Mouse (Mus musculus) testis, adult 2 months (tissue): ENCODE measurements around the gene Hoxd8. TPM values are rescaled to one million over a fixed set of nuclear protein-coding genes. Genes with fewer than 3 reads are reported as not detected.

Source experiments
- H3K27ac ChIP-seq: fragments of 200-500 bp; 2 replicates; pipeline ENCODE4 v1.5.1; 2012; ENCODE audit warnings: low read depth, low read length; ENCODE audit not compliant: control insufficient read depth, insufficient read depth
- H3K27me3 ChIP-seq: fragments of 200-500 bp; 2 replicates; pipeline ENCODE4 v1.6.1; 2012; ENCODE audit warnings: mild to moderate bottlenecking, low read length, moderate library complexity; ENCODE audit not compliant: control insufficient read depth, insufficient read depth
- H3K36me3 ChIP-seq: fragments of 200-500 bp; 2 replicates; pipeline ENCODE4 v1.6.1; 2012; ENCODE audit warnings: mild to moderate bottlenecking, low read length; ENCODE audit not compliant: control insufficient read depth, insufficient read depth
- H3K4me1 ChIP-seq: fragments of 200-500 bp; 2 replicates; pipeline ENCODE4 v1.6.1; 2012; ENCODE audit warnings: low read length; ENCODE audit not compliant: control insufficient read depth, insufficient read depth
- H3K4me3 ChIP-seq: fragments of 200-500 bp; 2 replicates; pipeline ENCODE4 v1.5.1; 2012; ENCODE audit warnings: low read depth, mild to moderate bottlenecking, low read length, moderate library complexity, mixed read lengths; ENCODE audit not compliant: control insufficient read depth
- CTCF ChIP-seq: fragments of 200-500 bp; IDR thresholded peaks from 2 replicates; pipeline ENCODE4 v1.5.1; 2012; ENCODE audit warnings: low read depth, mild to moderate bottlenecking, inconsistent platforms, low read length, moderate library complexity; ENCODE audit not compliant: control insufficient read depth, insufficient read depth, insufficient replicate concordance
- POLR2A ChIP-seq: fragments of 200-500 bp; IDR thresholded peaks from 2 replicates; pipeline ENCODE4 v1.6.1; 2012; ENCODE audit warnings: low read depth, mild to moderate bottlenecking, inconsistent platforms, low read length, moderate library complexity; ENCODE audit not compliant: control insufficient read depth
- polyA plus RNA-seq: library from polyadenylated mRNA; depleted of rRNA; stranded (reverse); fragments of >200 nt; gene quantifications from 2 replicates; pipeline ENCODE4 v1.2.3, GENCODE M21; 2012

Hoxd8 gene
- polyA plus RNA-seq, 1 experiment = 23.6 TPM

GRCm38 (mm10) chr2:74725171-74725570 lies 20.8 kb downstream of the Hoxd8 start:
- TF ChIP-seq CTCF (no peak), POLR2A (no peak)
- no peak overlapping the region for H3K27ac ChIP-seq
- H3K4me3 ChIP-seq = no peak overlapping the region
- peaks cover 9% of the 10 kb centered on the region for H3K4me1 ChIP-seq
- no peaks in the 10 kb centered on the region for H3K36me3 ChIP-seq
- H3K27me3 ChIP-seq = no peaks in the 10 kb centered on the region

- TF ChIP-seq POLR2A (no peak), CTCF (no peak)
- Histone ChIP-seq H3K4me3 (no peak within 1 kb of the TSS), H3K27me3 (no peaks in the 10 kb centered on the region), H3K36me3 (no peaks in the 10 kb centered on the region), H3K27ac (no peak within 1 kb of the TSS), H3K4me1 (peaks cover 9% of the 10 kb centered on the region)
Observed at GRCm38 (mm10) chr2:74726551-74726950, 22.1 kb downstream of the Hoxd8 start, which contains the start of gene Gm28230. Gm28230 (plus strand) TSS chr2:74726728.

DNA sequence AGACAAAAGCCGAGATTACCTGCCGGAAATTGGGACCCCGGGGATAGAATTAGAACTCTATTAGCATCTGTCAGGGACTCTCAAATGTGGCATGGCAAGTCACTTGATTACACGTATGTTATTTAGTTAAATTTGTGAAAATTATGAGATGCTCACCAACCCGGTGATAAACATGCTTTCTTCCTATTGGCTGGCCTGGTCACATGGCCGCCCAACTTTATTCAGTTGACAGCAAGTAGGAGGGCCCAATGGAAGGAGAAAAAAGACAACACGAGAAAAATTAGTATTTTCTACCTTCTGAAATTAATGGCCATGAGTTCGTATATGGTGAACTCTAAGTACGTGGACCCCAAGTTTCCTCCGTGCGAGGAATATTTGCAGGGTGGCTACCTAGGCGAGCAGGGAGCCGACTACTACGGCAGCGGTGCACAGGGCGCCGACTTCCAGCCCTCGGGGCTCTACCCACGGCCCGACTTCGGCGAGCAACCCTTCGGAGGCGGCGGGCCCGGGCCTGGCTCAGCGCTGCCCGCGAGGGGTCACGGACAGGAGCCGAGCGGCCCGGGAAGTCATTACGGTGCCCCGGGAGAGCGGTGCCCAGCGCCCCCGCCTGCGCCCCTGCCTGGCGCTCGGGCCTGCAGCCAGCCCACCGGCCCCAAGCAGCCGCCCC lies 22.7 kb downstream of the Hoxd8 start:
- TF ChIP-seq CTCF = no peak
- TF ChIP-seq POLR2A = no peak
- H3K27me3 ChIP-seq = no peaks in the 10 kb centered on the region
- H3K36me3 ChIP-seq = no peaks in the 10 kb centered on the region
- peaks cover 9% of the 10 kb centered on the region for H3K4me1 ChIP-seq
- no peak overlapping the region for H3K27ac ChIP-seq
- no peak overlapping the region for H3K4me3 ChIP-seq

DNA sequence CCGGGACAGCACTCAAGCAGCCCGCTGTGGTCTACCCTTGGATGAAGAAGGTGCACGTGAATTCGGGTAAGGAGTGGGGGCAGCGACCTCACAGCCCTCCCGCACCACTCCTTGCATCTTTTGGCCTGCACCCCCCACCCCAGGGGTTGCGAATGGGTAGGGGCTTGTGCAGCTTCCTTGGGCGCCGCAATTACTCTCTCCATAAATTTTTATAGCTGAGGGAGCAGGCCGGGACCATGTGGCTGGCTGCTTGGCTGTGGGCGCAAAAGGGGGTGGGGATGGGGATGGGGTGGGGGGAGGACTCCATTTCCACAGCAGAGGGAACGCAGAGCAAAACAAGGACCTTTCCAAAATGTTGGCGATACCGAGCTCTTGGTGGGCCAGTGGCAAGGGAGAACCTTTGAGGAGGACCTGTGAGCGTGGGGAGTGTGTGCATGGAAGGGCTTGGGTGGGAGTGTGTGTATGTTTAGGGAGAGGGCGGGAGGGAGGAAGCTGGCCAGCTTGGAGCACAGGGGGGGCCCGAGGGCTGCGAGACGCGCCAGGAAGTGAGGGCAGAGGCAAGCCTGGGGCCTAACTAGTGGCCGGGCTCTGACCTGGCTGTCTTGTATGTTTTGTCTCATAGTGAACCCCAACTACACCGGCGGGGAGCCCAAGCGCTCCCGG lies 23.4 kb downstream of the Hoxd8 start:
- no peaks in the 10 kb centered on the region for H3K27me3 ChIP-seq
- H3K27ac ChIP-seq = no peak overlapping the region
- H3K36me3 ChIP-seq = no peaks in the 10 kb centered on the region
- peaks cover 8% of the 10 kb centered on the region for H3K4me1 ChIP-seq
- TF ChIP-seq POLR2A (no peak), CTCF (no peak)
- no peak overlapping the region for H3K4me3 ChIP-seq

DNA sequence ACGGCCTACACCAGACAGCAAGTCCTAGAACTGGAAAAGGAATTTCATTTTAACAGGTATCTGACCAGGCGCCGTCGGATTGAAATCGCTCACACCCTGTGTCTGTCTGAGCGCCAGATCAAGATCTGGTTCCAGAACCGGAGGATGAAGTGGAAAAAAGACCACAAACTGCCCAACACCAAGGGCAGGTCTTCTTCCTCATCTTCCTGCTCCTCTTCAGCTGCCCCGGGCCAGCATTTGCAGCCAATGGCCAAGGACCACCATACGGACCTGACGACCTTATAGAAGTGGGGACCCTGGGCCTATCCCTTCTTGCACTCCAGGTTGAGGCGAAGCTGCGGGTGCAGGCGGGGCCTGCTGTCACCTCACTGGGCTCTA lies 23.9 kb downstream of the Hoxd8 start:
- H3K4me3 ChIP-seq = no peak overlapping the region
- TF ChIP-seq POLR2A = no peak
- no peak for TF ChIP-seq CTCF
- H3K27ac ChIP-seq = no peak overlapping the region
- peaks cover 5% of the 10 kb centered on the region for H3K4me1 ChIP-seq
- H3K36me3 ChIP-seq = no peaks in the 10 kb centered on the region
- H3K27me3 ChIP-seq = no peaks in the 10 kb centered on the region; the same call in 1 of the 2 replicates

DNA sequence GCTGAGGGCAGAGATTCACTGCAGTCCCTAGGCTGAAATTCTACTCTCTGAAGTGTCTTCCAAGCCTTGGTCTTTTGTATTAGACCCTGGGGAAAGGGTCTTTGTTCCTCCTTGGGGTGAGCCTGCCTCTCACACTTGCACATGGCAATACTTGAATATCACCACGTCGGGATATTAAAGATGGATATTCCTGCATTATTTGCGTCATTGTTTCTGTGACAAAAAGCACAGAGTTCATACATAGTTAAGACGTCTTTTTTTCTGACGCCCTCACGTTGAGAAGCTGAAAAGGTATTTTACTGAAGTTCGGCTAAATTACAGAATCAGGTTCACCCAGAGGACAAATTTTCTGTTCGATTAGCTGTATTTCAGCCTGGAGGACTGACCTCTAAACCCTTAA lies 25.9 kb downstream of the Hoxd8 start:
- Histone ChIP-seq H3K27ac (no peak overlapping the region), H3K36me3 (no peaks in the 10 kb centered on the region), H3K27me3 (peaks cover 6% of the 10 kb centered on the region), H3K4me3 (no peak overlapping the region), H3K4me1 (peaks cover under 1% of the 10 kb centered on the region; the same call in 1 of the 2 replicates)
- TF ChIP-seq CTCF (no peak), POLR2A (no peak)

DNA sequence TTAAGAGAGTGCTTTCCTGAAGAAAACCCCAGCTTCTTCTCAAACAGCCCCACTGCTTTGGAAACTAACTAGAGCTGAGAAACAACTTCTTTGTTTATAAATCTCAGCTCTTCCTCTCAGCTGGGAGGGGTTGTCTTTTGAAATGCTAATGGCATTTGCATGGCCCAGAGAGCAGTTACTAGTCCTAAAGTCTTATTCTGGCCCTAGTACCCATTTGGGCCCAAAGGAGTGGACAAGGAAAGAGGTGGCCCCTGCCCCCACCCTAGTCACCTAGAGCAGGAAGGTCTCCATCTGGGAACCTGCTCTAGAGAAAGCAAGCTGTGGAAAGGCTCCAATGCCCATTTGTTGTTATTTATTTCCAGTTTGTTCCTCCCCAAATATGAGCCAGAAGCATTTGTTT lies 26.6 kb downstream of the Hoxd8 start:
- no peak for TF ChIP-seq POLR2A
- TF ChIP-seq CTCF = no peak
- no peaks in the 10 kb centered on the region for H3K36me3 ChIP-seq
- H3K4me3 ChIP-seq = no peak overlapping the region
- H3K27ac ChIP-seq = no peak overlapping the region
- peaks cover 8% of the 10 kb centered on the region for H3K27me3 ChIP-seq
- no peaks in the 10 kb centered on the region; the same call in 1 of the 2 replicates for H3K4me1 ChIP-seq
